In the genomic region with DNA sequence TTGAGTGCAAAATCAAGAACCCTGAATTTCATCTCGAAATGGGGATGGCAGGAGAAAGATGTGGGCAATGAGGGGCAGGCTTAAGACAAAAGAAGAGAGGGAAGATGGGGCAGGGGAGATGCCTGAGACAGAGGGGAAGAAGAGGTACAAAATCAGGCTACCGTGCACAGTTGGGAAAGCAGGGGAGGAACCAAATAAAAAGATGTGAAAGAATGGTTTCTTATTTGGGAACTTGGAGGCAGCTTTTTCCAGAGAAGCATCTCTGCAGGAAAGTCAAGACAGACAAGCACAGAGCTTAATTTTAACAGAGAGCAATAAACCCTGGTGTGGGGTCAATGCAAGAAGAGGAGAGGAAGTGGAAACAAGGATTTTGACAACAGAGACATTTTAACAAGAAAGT, we compare ENCODE assay signal across 27 mouse cellular contexts.
"Had no signal": no experiment of that assay in that cellular context is flagged by ENCODE, and none has a peak within 500 bp of the region (broad histone marks: within the 10 kb centered on the region; RNA-seq: fewer than 3 reads in every experiment).

No protein-coding gene starts in this region.

- H3K9ac ChIP-seq: heart, embryonic 12.5 days; hindbrain, embryonic 12.5 days; hindbrain, embryonic 14.5 days; intestine, embryonic 15.5 days; limb, embryonic 12.5 days; liver, embryonic 13.5 days; liver, embryonic 15.5 days had no signal

- H3K27me3 ChIP-seq: heart, embryonic 12.5 days; hindbrain, embryonic 12.5 days; intestine, embryonic 15.5 days; limb, embryonic 12.5 days; liver, embryonic 13.5 days; liver, embryonic 15.5 days had no signal

- H3K4me2 ChIP-seq: heart, embryonic 12.5 days; hindbrain, embryonic 12.5 days; hindbrain, embryonic 14.5 days; intestine, embryonic 15.5 days; limb, embryonic 12.5 days; liver, embryonic 11.5 days; liver, embryonic 13.5 days; liver, embryonic 15.5 days had no signal

- H3K9me3 ChIP-seq: heart, embryonic 10.5 days; heart, embryonic 12.5 days; hindbrain, embryonic 10.5 days; hindbrain, embryonic 12.5 days; intestine, embryonic 15.5 days; limb, embryonic 10.5 days; limb, embryonic 12.5 days; liver, embryonic 13.5 days; liver, embryonic 15.5 days had no signal

- DNase-seq: gastrocnemius, adult 2 months; gastrocnemius, postnatal 10 days; gastrocnemius, postnatal 25 days; heart, adult 18-20 months; heart, postnatal 10 days; heart, postnatal 4 days; kidney, adult 18-20 months; kidney, adult 8-10 months; kidney, postnatal 10 days; kidney, postnatal 25 days; kidney, postnatal 4 days; liver; liver, embryonic 13.5 days had no signal

- H3K36me3 ChIP-seq: heart, embryonic 10.5 days; hindbrain, embryonic 10.5 days; hindbrain, embryonic 12.5 days; intestine, embryonic 15.5 days; limb, embryonic 10.5 days; limb, embryonic 12.5 days had no signal

- H3K4me3 ChIP-seq: gastrocnemius, adult 2 months; heart, embryonic 10.5 days; heart, embryonic 12.5 days; hindbrain, embryonic 10.5 days; hindbrain, embryonic 12.5 days; intestine, embryonic 15.5 days; layer of hippocampus, adult 2 months; limb, embryonic 10.5 days; limb, embryonic 12.5 days; liver, embryonic 13.5 days; liver, embryonic 15.5 days had no signal

- ATAC-seq: hindbrain, embryonic 16.5 days; inflammation-experienced regulatory T-cells, adult 6 months; intestine, embryonic 15.5 days; intestine, postnatal 0 days had no signal

- H3K27ac ChIP-seq: gastrocnemius, adult 2 months; heart, embryonic 10.5 days; hindbrain, embryonic 10.5 days; hindbrain, embryonic 12.5 days; hindbrain, embryonic 14.5 days; intestine, embryonic 15.5 days; layer of hippocampus, adult 2 months; limb, embryonic 10.5 days; limb, embryonic 12.5 days; liver, embryonic 13.5 days; liver, embryonic 15.5 days had no signal

- H3K4me1 ChIP-seq: heart, embryonic 10.5 days; heart, embryonic 12.5 days; hindbrain, embryonic 10.5 days; hindbrain, embryonic 12.5 days; intestine, embryonic 15.5 days; limb, embryonic 10.5 days; limb, embryonic 12.5 days; liver, embryonic 13.5 days; liver, embryonic 15.5 days had no signal
